Mouse (Mus musculus) thymus, adult 18-20 months (tissue): Measurements from ENCODE around the gene Spata18.

Source experiments
- DNase-seq, 2 experiments: peaks; one replicate each; pipeline ENCODE4 v3.0.0; 2022; ENCODE audit warnings: mixed read lengths in 2 of 2

Gene Spata18

DNA sequence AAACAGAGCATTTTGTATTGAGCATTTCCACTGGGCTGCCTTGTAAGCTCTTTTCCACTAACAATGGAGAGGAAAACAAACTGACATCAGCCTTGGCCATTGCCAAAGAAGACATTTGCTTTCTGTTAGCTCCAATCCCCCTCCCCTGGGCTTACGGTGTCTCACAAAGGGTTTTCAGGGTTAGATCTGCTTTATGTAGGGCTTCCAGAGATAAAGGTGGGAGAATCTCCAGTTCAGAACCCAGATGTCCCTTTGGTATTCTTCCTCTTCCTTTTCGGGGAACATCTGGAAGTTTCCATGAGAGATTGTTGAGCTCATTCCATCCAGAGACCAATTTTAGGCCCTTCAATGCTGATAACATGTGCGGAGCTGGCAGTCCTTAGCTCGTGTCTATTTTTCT lies 74.8 kb downstream of the Spata18 start:
- no peak for DNase-seq

DNA sequence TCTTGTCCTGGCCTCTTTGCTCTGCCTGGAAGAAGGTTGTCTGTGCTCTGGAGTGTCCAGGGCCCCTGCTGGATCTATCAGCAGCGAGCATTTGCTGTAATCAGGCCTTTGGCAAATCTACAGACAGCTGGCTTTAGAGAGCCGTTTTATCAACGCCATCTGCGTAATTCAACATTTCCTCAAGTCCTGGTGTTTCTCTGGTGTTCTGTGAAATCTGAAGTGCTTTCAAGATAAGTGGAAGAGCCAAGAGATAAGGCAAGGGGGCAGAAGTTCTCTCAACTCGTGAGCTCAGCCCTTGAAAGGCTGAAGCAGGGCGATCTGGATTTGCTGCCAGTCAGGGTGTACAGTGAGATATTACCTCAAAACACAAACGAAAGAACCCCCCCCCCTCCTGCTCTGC lies 77.5 kb downstream of the Spata18 start:
- DNase-seq = no peak
